Mouse (Mus musculus): ENCODE measurements at regions not wholly inside any gene's neighbourhood (a gene's known extent, or its start where the extent isn't known, plus 50 kb on each side); places are given as distances from the start of the nearest gene placed in this dataset.

- no peak for DNase-seq
Observed at GRCm38 (mm10) chr13:113536306-113536705, 82.1 kb downstream of the Snx18 start.

- DNase-seq: no peak
Observed at GRCm38 (mm10) chr13:113534664-113535455, 83.5 kb downstream of the Snx18 start.

GRCm38 (mm10) chr13:113533884-113534445, 84.4 kb downstream of the Snx18 start:
- no peak for DNase-seq

- DNase-seq: no peak
Observed at GRCm38 (mm10) chr13:113526997-113527396, 91.4 kb downstream of the Snx18 start.

GRCm38 (mm10) chr13:113523503-113523902, 94.9 kb downstream of the Snx18 start:
- DNase-seq: no peak

- no peak for DNase-seq
Observed at GRCm38 (mm10) chr13:113518144-113518543, 100.2 kb downstream of the Snx18 start.

GRCm38 (mm10) chr13:113516102-113516501, 102.3 kb downstream of the Snx18 start:
- DNase-seq: no peak

- DNase-seq: no peak
Observed at GRCm38 (mm10) chr13:113515162-113515600, 103.2 kb downstream of the Snx18 start.

GRCm38 (mm10) chr13:113509403-113510185, 108.8 kb downstream of the Snx18 start:
- DNase-seq: peak; percentile 19 to 26

- no peak for DNase-seq
Observed at GRCm38 (mm10) chr13:113508124-113508728, 110.1 kb downstream of the Snx18 start.

- no peak for DNase-seq
Observed at GRCm38 (mm10) chr13:113502528-113502927, 115.8 kb downstream of the Snx18 start.

- DNase-seq: no peak
Observed at GRCm38 (mm10) chr13:113502059-113502458, 116.3 kb downstream of the Snx18 start.

- DNase-seq: no peak
Observed at GRCm38 (mm10) chr13:113500373-113500990, 117.9 kb downstream of the Snx18 start.

GRCm38 (mm10) chr13:113499079-113499710, 119.2 kb downstream of the Snx18 start:
- no peak for DNase-seq

GRCm38 (mm10) chr13:113495595-113496285, 122.6 kb downstream of the Snx18 start:
- no peak for DNase-seq

- no peak for DNase-seq
Observed at GRCm38 (mm10) chr13:113495136-113495535, 123.2 kb downstream of the Snx18 start.

- no peak for DNase-seq
Observed at GRCm38 (mm10) chr13:113494688-113495087, 123.7 kb downstream of the Snx18 start.

GRCm38 (mm10) chr13:113489951-113490822, 128.2 kb downstream of the Snx18 start:
- no peak for DNase-seq

GRCm38 (mm10) chr13:113486368-113486955, 131.9 kb downstream of the Snx18 start:
- no peak for DNase-seq

GRCm38 (mm10) chr13:113485511-113485910, 132.9 kb downstream of the Snx18 start:
- DNase-seq: no peak
